Mouse (Mus musculus) heart, postnatal 0 days (tissue): ENCODE measurements at regions not wholly inside any gene's neighbourhood (a gene's known extent, or its start where the extent isn't known, plus 50 kb on each side); places are given as distances from the start of the nearest gene placed in this dataset.

Source experiments
- CTCF ChIP-seq: IDR thresholded peaks from 2 replicates; pipeline ENCODE4 v1.5.1; 2016; ENCODE audit warnings: antibody characterized with exemption, control low read depth, low read depth
- EP300 ChIP-seq: IDR thresholded peaks from 2 replicates; pipeline ENCODE4 v1.6.1; 2016; ENCODE audit warnings: antibody characterized with exemption, low read depth

DNA sequence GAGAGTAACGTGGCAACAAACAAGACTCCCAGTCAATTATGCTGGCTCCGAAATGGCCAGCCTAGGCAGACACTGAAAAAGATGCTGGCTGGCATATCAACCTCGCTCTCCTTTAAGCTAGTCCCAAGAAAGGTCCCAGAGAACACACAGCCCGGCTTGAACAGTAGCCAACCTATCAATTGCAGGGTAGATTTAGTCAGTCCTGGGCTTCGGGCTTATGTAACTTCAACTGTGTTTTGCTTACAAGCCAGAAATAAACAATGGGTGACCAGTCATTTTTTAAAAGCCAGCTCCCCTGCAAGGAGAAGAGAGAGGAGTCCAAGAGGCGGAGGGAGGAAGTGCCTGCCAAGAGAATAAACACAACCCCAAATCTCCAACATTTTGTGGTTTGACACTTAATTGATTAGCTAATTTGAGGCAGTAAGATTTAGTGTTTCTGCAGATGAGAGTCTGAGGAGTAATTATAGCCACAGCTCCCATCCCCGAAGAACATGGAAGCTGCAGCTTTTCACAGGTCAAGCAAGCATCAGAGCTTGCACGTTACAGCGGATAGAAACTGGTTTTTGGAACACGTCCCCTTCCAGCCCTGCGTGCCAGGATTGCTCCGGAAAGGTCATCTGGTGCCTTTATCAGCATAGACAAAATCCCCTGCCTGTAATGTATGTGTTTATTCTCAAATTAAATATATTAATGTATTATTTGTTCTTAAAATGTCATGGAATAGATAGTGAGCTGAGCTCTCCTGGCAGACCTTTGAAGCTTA is 322.1 kb downstream of the Gm45692 start:
- no peak for TF ChIP-seq CTCF
- no peak for TF ChIP-seq EP300
